Mouse (Mus musculus) liver, embryonic 14.5 days (tissue): ENCODE results near the gene Dock9.

Experiments
- CTCF ChIP-seq: IDR thresholded peaks from 2 replicates; pipeline ENCODE4 v1.5.1; 2016; ENCODE audit warnings: antibody characterized with exemption, low read depth, control low read depth
- EP300 ChIP-seq: IDR thresholded peaks from 2 replicates; pipeline ENCODE4 v1.6.1; 2016; ENCODE audit warnings: antibody characterized with exemption, low read depth

- no peak for TF ChIP-seq CTCF
- no peak for TF ChIP-seq EP300
Observed at GRCm38 (mm10) chr14:121710130-121710529, 87.5 kb downstream of the Dock9 start.
